Mouse (Mus musculus) urinary bladder, postnatal 25 days (tissue): Measurements from ENCODE around the gene Gadd45gip1.
"Not testable (repeated sequence)": the region's sequence is repeated elsewhere in the genome, so short reads cannot be mapped to it uniquely, and the experiment has no call there.

ENCODE experiments used
- DNase-seq: peaks from one replicate; pipeline ENCODE4 v3.0.0; 2022; ENCODE audit warnings: low spot score

Gene Gadd45gip1

DNA sequence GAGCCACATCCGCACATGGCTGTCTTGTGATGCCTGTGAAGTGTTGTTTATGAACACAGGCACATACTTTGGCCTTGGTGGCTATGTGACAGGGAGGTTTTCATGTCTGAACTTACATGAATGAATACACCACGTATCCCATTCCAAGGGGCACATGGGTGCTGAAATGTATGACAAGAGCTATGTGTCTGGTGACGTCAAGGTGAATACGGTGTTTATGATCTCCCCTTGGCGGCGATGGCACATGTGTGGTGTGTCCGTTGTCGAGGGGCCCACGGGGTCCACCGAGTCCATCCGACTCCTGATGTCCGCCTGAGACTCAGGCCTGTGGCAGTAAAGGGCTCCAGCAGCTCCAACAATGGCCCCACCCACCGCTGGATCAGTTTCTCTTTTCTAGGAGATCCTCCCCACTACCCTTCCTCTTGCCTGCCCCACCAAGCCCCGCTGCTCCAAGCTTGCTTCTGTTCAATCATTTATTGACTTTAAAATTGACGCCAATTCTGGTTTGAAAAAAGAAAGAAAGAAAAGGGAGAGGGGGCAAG is 34.0 kb upstream of the Gadd45gip1 start:
- DNase-seq = no peak

DNA sequence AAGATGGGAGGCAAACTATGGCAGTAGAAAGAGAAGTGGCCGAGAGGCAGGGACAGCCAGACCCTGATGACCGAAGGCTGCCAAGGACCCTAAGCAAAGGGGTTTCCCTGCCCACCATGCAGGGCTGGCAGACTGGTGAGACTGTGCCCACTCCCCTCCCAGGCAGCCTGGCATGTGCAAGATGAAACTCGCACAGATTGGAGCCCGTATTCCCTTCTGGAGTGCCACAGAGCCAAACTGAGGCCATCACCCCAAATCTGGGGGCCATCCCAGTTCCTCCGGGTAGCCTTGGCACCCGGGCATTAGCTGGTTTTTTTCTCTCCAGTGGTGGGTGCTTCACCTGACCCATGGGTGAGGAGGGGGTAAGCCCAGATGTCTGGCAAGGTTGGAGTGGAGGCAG is 33.4 kb upstream of the Gadd45gip1 start:
- no peak for DNase-seq

DNA sequence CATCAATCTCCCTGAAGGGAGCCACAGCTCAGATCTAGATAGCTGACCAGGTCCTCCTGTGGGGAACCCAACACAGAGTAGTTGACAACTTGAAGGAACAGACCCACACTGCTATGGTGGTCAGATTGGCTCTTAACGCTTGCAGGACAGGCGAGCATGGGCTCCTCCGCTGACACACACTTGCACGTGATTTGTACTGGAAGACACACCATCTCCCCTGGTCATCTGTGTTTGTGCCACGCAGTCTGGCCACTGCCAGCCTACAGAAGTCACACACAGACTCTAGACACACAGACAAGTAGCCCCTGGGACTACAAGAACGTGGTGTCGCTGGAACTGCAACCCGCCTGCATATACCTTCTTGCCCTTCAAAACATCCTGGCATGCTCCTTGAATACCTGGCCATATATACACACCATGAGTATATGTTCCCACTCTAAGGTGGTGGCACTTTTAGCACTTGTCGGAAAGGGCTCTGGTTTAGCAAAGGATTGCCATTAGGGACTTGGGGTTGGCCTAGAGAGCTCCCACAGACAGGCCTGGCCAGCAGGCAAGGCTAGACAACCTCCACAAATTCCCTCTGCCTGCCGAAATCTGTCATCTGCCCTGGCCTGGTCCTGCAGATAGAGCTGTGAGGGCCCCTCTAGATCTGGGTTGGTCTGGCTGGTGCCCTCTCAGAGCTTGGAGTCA is 32.7 kb upstream of the Gadd45gip1 start:
- DNase-seq = no peak

- peak; percentile 60 for DNase-seq
Measured at GRCm38 (mm10) chr8:84799136-84799931, 32.0 kb upstream of the Gadd45gip1 start.

DNA sequence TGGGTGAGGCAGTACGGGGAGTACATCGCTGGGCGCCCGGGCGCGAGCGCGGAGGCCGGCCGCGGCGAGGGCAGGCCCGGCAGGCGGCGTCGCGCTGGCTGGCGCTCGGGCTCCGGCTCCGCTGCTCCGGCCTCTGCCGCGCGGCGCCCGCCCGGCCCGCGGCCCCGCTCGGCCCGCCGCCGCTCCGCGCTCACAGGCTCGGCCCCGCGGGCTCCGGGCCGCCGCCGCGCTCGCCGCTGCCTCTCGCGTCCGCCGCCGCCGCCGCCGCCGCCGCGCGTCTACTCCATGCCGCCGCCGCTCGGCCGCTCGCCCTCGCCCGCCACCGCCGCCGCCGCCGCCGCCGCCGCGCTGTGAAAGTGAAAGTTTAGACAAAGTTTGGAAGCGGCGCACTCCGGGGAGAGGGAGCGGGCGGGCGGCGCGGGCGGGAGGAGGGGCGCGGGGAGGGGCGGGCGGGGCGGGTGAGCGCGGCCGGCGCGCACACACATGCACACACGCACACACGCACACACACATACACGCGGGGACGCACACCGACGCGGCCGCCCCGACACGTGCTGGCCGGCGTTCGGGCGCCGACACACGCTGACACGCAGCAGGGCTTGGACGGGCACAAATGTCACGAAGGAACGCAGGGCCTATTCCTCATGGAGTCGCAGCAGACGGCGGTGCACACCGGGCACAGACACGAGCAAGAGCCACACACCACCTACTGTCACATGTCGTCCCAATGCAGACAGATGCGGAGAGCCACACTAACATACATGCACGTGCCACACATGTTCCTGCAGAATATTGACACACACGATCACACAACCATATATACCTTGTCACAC is 31.1 kb upstream of the Gadd45gip1 start, which contains the start of gene Nfix:
Nfix (minus strand) TSS at position 346 of the 833 bp plus-strand sequence.
- peak; percentile 67 for DNase-seq

DNA sequence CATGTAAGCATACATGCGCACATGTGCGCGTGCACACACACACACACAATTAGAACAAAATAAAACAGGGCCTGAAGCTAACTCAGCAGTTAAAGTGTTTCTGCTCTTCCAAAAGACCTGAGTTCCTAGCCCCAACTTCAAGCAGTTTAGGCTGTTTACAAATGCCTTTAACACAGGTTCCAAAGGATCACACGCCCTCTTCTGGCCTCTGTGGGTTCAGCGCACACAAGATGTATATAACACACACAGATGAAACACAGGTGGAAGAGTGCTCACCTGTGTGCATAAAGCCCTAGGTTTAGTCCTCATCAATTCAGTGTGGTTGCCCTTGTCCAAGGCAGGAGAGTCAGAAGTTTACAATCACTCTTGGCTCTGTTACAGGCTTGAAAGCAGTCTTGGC is 25.3 kb upstream of the Gadd45gip1 start:
- DNase-seq = no peak

DNA sequence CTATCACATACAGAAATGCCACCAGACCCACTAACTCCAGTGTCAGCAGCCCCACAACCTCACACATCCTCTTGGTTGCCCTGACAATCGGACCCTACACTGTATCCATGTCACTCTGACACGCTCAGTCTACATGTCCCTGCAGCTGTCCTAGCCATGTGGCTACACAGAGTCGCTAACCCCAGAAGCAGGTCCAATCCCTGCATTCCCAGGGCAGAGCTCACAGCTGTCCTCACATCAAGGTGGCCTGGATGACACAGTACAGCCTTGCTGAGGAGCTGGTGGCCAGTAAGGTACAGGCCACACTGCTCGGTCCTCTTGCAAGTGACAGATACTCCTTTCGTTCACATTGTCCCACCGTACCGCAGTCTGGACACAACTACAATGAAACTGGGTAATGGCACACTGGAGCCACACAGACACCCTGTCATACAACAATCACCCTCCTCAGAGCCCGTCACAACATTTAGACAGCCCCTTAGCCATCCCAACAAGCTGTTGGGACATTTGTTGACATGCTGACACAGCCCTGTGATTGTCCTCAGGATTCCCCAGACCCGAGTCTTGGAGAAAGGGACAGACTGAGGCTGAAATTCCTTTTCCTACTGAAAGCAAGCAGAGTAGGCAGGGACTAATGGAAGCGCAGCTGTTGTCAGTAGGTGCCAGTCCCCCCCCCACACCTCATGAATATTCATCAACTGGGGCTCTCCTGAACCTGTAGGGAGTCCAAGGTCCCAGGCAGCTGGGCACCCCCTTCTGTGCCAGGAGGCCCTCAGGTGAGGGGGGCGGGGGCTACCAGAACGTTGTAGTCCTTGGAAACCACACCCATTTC is 22.0 kb upstream of the Gadd45gip1 start:
- no peak for DNase-seq

DNA sequence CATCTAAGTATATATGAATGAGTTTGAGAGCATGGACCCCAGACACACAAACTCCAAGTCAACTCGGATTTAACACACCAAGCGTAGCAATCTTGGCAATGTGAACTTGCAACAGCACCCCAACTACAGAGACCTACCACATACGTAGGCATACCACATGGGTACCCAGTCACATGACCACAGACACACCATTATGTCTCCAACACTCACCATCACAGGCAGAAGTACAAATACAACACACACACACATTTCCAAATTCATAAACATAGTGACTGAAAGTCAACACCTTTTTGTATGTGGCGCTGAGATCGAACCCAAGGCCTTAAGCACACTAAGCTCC is 21.4 kb upstream of the Gadd45gip1 start:
- DNase-seq = no peak

DNA sequence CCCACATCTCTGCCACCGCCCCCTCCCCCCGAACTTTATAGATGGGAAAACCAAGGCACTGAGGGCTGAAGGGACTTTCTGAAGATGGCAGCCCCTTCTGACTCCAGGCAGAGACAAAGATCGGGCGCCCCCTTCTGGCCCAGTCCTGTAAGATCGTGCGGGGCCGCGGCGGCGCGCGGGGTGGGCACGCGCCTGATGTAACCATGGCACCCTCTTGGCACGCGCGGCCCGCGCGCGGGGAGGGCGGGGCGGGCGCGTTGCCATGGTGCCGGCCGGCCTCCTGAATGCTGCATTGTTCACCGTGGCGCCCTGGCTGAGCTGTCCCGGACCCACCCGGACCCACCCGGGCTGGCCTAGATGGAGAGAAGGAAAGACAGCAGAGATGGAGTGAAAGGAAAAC is 20.4 kb upstream of the Gadd45gip1 start:
- peak; percentile 94 for DNase-seq

GRCm38 (mm10) chr8:84811303-84811702 is 20.0 kb upstream of the Gadd45gip1 start:
- no peak for DNase-seq

GRCm38 (mm10) chr8:84813059-84813458 is 18.3 kb upstream of the Gadd45gip1 start:
- DNase-seq = peak; percentile 84

DNA sequence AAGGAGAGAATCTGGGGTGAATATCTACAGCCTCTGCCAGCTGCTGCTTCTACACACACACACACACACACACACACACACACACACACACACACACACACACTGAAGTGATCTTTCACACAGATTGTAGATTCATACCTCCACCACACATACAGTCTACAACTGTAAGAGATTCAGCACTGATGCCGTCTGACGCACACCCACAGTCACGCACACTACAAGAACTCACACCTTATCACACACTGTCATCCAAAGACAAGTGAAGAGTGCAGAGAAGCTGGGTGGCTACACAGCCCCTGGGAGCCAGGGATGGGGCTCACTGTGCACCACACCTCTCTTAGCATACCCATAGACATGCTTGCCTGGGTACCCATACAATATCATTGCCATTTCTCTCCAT is 17.5 kb upstream of the Gadd45gip1 start:
- DNase-seq = no peak

- DNase-seq = no peak
Measured at GRCm38 (mm10) chr8:84814240-84814554, 17.1 kb upstream of the Gadd45gip1 start.

DNA sequence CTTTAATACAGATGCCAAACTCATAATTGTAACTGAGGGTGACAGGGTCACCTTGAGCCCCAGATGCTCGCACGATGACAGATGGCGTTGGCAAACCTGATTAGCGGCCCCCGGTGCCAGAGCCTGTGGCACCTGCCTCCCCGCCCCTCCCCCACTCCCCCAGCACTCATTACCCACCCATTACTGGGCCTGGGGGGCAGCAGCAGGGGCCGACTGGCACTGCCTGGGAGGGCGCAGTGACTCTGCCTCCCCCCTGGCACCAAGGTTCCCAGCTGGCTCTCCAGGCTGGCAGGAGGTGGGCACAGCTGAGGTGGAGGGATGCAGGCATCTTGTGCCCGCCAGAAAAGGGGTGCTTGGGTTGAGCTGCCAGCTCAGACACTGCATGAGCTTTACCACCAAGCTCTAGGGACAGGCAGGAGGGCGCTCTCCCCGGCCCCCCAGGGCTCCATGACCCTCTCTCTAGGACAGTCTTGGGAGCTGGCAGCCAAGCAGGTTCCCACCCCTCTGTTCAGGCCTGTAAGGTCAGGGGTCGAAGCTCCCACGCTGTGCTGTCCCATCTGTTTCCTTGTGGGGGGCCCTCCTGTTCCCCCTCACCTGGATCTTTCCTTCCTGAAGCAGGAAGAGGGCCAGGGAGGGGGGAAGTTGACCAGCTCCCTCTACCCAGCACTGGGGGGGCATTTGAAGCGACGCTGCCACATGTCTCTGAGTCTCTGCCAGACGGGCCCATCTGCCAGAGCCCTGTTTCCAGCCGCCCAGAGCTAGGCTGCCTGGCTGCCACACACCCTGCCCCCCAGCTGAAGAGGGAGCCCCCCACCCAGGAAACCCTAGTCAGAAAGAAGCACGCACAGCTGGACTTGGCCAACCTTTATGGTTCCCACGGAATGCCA is 16.5 kb upstream of the Gadd45gip1 start:
- no peak for DNase-seq

- peak; percentile 99 for DNase-seq
Measured at GRCm38 (mm10) chr8:84815547-84815946, 15.8 kb upstream of the Gadd45gip1 start.

GRCm38 (mm10) chr8:84816117-84816516 is 15.2 kb upstream of the Gadd45gip1 start:
- no peak for DNase-seq

GRCm38 (mm10) chr8:84822723-84823122 is 8.6 kb upstream of the Gadd45gip1 start, which contains the start of gene Dand5:
TSS of gene Dand5 (minus strand) at chr8:84822823.
- DNase-seq = no peak

GRCm38 (mm10) chr8:84823653-84824052 is 7.7 kb upstream of the Gadd45gip1 start:
- no peak for DNase-seq

- DNase-seq = no peak
Measured at GRCm38 (mm10) chr8:84825636-84826035, 5.7 kb upstream of the Gadd45gip1 start.

DNA sequence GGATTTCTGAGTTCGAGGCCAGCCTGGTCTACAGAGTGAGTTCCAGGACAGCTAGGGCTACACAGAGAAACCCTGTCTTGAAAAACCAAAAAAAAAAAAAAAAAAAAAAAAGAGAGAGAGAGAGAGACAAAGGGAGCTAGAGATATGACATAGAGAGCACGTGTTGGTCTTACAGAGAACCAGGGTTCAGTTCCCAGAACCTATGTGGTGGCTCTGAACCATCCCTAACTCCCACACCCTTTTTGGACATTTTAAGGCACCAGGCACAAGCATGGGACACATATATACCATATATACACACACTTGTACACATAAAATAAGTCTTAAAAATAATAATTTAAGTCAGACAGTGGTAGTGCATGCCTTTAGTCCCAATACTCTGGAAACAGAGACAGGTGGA is 4.8 kb upstream of the Gadd45gip1 start:
- DNase-seq = not testable (repeated sequence)
